Mouse (Mus musculus) right cerebral cortex, postnatal 4 days (tissue): ENCODE data around the gene Mt3.
A peak's percentile ranks its signal among the peaks of the same experiment; 100 is the strongest.

Source experiments
- DNase-seq: peaks from one replicate; pipeline ENCODE4 v3.0.0-alpha.2; 2022

The Mt3 gene

DNA sequence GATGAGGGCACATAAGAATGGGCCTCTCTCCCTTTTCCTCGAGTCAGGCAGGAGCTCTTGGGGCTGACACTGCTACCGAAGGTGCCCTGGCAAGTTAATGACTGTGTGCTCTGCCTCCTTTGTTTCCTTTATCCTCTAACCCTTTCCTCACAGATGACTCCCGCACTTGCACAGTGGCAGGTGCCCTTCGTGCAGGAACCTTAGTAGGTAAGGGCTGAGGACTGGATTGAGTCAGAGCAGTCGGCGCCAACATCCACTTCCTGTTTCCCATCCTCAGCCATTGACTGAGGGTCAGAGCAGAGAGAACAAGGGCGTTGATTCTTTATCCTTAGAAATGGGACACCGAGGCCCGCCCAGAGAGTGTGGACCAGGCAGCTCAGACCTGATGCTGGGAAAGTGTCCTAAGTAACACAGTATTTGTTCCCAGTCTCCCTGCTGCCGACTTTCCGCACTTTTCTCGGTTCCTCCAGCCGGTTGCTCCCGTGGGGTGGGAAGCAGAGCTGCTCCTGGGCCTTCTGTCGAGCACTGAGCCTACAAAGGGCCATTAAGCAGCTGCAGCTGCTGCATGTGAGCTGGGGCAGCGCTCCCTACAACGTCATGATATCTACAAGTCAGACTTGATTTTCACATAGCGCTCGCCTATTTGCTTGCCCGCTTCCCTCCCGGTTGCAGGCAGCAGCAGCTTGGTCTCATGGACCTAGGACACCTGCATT is 35.0 kb downstream of the Mt3 start:
- no peak for DNase-seq

DNA sequence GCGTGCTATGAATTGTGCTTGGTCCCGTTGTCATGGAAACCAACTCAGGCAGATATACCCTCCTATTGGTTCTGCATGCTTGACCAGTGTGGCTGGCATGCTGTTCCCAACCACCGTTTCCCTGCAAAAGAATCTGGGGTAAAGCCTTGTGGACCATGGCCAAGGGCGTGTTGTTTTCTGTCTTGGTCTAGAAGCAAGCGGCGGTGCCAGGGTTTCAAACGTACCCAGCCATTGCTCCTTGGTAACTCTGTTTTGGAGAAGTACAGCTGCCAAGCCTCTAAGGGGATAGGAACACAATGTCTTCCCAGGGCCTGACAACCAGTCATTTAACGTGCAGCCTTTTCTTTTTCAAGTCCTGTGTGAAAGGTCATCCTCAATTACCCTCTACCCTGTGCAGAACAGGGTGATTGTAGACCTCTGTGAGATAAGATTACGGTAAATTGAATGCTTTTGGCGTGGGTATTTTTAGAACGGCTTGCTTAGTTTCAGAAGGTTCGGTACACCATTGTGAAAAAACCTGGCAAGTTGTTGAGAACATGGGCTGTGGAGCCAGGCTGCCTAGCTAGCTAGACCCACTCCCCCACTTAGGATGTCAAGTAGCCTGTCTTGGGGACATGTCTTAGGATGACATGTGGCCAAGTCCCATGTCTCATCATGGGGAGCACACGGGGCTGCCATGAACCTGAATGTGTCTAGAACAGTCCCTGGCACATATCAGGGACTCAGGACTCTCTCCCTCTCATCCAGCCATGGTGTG is 37.0 kb downstream of the Mt3 start:
- DNase-seq: peak; percentile 62

DNA sequence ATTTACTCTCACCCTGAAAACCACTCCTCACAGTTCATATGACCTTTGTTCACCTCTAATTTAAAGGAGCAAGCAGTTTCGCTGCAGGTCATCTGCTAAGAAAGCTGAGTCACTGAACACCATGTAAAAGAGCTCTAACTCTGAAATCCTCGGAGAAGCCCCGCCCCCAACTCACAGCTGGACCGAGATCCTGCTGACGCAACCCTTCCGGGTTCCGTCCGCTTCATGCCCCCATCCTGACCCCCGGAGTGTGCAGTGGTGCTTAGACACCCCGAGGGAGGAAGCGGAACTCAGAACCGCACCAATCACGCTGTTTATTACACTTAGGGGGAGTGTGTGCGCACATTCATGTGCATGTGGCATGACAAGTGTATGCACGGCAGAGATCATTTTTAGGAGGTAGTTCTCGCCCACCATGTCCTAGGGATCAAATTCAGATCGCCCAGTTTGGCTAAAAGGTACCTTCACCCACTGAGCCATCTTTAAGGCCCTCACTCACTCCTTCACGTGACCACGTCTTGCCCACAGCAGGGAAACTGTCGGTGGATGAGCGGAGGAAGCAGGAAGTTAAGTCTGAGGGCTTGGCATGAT is 38.8 kb downstream of the Mt3 start:
- DNase-seq: no peak

DNA sequence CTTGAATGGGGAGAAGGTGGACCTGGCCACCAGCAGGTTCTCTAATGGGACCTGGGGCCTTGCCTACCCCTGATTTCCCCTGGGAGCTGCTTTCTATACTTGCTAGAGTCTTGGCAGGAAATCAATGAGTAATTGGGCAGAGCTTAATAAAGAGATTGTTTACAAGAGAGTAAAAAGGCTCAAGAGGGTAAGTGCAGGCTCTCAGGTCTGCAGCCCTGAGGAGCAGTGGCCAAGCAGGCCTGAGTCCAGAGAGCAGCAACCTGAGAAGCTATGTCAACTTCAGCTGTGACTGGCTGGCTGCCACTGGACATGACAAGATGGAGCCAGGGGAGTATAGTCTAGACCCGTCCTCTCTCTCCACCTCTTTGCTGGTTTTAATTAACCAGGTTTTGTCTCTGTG is 40.5 kb downstream of the Mt3 start:
- no peak for DNase-seq

DNA sequence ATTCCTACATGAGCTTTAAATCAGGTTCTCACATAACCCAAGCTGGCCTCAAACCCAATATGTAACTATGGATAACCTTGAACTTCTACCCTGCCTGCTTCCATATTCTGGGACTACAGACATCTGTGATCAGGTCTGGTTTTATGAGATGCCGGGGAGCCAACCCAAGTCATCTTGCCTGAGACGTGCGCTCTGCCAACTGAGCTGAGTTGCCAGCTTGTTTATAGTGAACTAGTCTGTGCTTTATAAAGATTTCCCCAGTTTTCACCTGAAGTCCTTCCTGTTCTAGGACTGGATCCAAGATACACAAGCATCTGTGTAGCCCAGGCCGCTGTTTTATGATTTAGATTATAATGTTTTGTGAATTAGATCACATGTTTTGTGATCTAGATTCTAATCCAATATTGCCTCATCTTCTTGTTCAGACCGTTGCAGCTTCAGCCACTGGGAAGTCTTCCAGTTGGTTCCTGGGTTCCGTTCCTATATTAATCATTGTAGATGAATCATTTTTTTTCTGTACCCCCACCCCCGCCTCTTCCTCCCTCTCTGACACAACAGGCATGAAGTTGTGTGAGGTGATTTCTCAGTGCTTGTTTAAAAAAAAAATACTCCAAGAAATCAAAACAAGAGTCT is 42.3 kb downstream of the Mt3 start:
- no peak for DNase-seq

DNA sequence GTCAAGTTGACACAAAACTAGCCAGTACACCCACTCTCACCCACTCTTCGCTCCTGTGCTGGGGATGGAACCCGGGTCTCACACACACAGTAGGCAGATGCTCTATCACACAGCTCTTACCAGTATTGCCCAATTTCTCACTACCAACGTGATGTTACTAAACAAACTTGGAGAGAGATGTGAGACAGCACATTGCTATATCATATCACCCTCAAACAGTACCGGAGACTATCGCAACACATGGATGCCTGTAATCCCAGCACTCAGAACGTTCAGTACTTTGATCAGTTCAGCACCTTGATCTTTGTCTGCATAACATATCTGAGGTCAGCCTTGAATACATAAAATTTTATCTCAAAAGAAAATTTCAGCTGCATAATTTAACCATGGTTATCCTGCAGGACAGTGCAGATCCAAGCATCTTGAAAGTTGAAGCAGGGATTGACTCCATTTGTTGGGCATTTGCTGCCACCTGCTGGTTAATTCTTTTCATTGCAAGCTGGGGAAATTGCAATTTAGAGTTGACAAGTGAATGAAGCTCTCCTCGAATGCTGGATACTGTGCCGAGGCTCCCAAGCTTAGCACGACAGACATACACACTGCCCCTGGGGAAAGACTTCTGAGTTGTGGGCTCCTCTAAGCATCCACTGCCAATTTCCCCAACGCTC is 46.9 kb downstream of the Mt3 start:
- DNase-seq: peak; percentile 54
